Mouse (Mus musculus) embryo, embryonic 10 days (tissue): Measurements from ENCODE around the gene Gm49325.
A peak's percentile ranks its signal among the peaks of the same experiment; 100 is the strongest.

Experiments used
- DNase-seq: peaks from one replicate; pipeline ENCODE4 v3.0.0-alpha.2; 2015; ENCODE audit warnings: low spot score

The Gm49325 gene

GRCm38 (mm10) chr10:77626036-77626435 lies 20.0 kb downstream of the Gm49325 start:
- no peak for DNase-seq

- DNase-seq: no peak
Measured at GRCm38 (mm10) chr10:77626591-77626990, 20.6 kb downstream of the Gm49325 start.

GRCm38 (mm10) chr10:77627497-77627896 lies 21.5 kb downstream of the Gm49325 start:
- DNase-seq: peak; percentile 90

GRCm38 (mm10) chr10:77629163-77629562 lies 23.2 kb downstream of the Gm49325 start:
- DNase-seq: no peak

DNA sequence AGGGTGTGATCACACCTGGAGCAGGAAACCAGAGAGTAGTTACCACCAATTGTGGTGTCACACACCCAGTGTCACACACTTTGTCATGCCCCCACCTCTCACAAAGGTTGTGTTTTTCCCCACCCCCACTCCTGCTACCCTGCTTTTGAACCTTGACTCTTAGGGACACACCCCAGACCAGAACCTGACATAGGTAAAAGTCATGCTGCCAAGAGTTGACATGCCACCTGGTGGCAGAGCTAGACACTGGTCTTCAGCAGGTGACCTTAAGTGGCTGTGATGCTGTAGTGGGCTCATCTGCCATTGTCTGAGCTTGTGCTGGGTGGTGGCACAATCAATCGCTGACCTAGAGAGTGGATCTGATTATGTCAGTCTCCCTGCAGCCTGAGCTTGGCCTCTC lies 24.0 kb downstream of the Gm49325 start:
- no peak for DNase-seq

- no peak for DNase-seq
Measured at GRCm38 (mm10) chr10:77634016-77634415, 28.0 kb downstream of the Gm49325 start.

GRCm38 (mm10) chr10:77634452-77635231 lies 28.6 kb downstream of the Gm49325 start:
- DNase-seq: no peak

DNA sequence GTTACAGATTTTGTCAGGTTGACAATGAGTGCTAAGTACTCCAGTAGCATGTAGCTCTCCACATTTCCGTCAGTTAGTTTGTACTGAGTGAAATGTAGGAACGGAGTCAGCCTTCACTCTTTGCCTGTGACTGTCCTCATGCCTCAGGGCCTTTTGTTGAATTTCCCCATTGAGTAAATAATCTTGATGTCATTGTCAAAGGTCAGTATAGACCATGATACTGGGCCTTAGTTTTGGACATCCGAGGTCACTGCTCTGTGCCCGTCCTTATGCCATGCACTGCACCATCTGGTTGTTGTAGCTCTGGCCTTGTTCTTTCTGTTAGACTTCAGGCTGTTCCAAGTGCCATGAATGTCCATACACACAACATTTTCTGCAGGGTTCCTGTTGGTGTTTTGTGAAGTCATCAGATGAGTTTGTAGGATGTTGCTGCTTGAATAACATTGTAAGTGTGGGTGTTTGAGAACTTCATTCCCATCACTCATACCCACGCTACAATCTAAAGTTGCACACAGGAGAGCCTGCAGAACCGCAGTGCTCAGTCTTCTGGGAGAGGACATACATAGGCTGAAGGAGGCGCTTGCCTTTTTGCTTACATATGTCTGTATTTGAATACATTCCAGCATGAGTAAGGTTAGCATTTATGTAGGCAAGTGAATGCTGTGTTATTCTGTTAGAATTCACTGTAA lies 30.4 kb downstream of the Gm49325 start:
- DNase-seq: no peak

DNA sequence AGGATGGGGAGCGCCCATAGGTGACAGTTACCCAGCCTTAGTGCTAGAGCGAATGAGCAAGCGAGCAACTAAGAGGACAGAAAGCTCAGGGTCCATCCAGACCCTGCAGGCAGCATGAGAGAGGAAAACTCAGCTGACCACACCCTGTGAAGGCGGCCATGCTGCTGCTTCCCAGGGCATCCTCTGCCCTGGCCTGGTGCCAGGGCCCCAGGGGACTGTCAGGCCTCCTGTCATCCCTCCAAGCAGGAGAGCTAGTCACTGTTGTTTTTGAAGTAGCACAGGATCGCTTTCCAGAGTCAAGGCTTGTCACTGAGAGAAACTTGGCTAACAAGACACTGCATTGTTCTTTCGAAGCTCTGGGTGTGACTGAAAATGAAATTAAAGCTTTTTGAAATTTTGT lies 33.0 kb downstream of the Gm49325 start:
- DNase-seq: no peak

DNA sequence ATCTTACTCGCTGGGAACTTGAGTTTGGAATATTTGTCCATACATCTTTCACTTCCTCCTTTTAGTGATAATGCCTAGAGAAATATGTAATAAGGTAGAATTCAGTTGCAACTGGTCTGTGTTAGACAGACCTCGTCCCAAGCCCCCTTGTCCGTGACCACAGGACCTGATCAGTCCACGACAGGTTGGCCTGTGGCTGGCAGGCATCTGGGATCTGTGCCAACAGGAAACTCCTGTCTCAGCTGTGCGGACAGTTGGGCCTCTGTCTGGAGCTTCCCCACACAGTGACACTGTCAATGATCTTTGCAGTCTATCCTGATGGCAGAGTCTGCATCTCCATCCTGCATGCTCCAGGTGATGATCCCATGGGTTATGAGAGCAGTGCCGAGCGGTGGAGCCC lies 37.2 kb downstream of the Gm49325 start:
- no peak for DNase-seq

- DNase-seq: no peak
Measured at GRCm38 (mm10) chr10:77645571-77645970, 39.6 kb downstream of the Gm49325 start.

- DNase-seq: no peak
Measured at GRCm38 (mm10) chr10:77647461-77647860, 41.5 kb downstream of the Gm49325 start.

GRCm38 (mm10) chr10:77647901-77648300 lies 41.9 kb downstream of the Gm49325 start:
- DNase-seq: no peak

- no peak for DNase-seq
Measured at GRCm38 (mm10) chr10:77652046-77652445, 46.0 kb downstream of the Gm49325 start.

DNA sequence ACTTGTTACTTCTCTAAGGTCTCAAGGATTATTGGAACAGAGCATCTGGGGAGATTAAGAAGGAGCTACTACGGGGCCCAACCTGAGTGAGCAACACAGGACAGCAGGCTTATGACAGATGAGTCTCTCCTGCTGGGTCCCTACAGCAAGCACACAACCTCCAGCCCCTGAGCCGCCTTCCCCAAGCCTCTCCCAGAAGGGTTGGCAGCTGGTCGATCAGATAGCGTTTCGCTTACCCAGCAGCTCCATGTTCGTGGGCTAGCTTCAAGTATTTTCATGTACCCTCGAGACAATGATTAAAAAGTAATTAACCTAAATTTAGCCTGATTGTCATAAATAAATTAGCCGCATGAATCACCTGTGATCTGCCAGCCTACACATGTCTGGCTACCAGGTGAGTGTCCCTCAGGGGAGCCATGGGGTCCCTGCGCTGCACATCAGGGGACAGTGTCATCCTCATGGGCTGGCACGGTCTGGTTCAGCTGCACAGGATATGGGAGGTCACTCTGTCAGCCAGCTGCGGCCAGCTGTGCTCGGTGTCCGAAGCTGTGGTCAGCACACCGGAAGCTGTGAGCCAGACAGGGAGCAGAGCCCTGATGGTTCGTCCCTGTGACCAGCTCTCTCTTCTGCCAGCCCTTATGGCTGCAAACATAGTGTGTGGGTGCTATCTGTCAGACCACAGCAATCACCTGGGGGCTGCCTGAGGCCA lies 52.4 kb downstream of the Gm49325 start:
- no peak for DNase-seq

- no peak for DNase-seq
Measured at GRCm38 (mm10) chr10:77663949-77664665, 58.1 kb downstream of the Gm49325 start.

- DNase-seq: no peak
Measured at GRCm38 (mm10) chr10:77666342-77666741, 60.3 kb downstream of the Gm49325 start.

DNA sequence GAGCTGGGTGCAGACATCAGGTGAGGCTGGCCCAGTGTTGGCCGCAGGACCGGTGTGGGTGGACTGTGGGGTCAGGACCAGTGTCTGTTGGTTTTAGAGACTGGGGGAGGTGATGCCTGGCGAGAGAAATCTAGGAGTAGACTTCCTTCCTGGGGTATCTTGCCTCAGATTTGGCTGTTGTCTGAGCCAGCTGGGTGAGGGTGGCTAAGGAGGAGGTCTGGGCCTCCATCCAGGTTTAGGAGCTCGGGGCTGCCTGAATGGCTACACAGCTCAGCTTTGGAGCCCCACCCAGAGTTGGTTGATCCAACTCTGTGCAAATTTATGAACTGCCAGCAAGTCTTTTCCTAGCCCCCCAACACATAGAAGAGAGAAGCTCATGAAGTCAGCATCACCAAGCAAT lies 61.4 kb downstream of the Gm49325 start:
- no peak for DNase-seq

DNA sequence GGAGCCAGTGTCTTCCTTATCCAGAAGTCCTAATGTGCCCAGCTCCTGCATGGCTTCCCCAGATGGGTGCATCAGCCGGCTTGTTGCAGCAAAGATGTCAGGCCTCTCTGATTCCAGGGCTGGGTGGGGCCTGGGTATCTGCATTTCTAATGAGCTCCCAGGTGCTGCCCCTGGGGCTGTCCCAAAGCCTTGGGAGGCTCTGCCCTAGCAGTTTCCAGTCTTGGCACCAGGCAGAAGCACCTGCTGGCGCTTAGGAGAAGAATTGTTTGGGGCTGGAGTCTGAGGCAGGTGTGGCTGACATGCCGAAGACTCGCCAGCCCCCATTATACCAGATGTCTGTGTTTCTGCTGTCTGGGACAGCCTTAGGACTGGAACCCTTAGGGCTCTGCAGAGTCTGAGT lies 64.7 kb downstream of the Gm49325 start:
- DNase-seq: no peak

GRCm38 (mm10) chr10:77671519-77671918 lies 65.5 kb downstream of the Gm49325 start:
- DNase-seq: no peak

DNA sequence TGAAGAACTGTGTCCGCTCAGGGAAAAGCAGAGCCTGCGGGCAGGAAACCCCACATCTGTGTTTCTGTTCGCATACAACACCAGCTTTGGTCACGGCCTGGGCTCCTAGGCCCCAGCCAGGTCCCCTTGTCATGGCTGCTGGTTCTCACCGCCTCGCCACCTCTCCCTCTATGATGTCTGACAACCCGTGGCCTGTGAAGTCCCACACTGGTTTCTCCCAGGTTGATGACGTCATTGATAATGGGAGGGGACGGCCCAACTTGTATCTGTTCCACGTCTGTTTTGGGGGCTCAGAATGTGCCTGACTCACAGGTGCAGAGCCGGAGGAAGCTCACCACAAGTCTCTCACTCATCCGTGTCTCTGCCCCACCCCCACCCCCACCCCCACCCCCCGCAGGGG lies 67.8 kb downstream of the Gm49325 start:
- no peak for DNase-seq

DNA sequence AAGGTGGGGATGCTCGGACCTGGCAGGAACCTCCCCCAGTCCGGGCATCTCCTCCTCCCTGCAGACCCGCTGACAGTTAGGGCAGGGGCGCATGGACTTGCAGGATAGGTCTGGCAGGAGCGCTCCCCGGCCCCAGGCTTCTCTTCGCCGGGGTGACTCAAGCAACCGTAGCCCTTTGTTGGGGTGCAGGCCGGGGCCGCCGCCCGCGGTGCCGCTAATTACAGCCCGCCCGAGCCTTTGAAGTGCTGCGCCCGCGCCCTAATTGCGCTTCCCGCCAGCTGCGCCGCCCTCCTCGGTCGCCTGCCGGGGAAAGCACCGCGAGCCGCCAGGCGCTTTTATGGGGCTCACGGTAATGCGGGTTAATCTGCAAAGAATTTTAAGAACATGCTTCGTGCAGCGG lies 71.6 kb downstream of the Gm49325 start:
- no peak for DNase-seq
